Mouse (Mus musculus) cerebellum, postnatal 10 days (tissue): ENCODE measurements at regions not wholly inside any gene's neighbourhood (a gene's known extent, or its start where the extent isn't known, plus 50 kb on each side); places are given as distances from the start of the nearest gene placed in this dataset.
"Not testable (repeated sequence)": the region's sequence is repeated elsewhere in the genome, so short reads cannot be mapped to it uniquely, and the experiment has no call there.

Experiments
- DNase-seq, 2 experiments: peaks; one replicate each; pipeline ENCODE4 v3.0.0; 2021; ENCODE audit warnings: mixed read lengths in 2 of 2

DNA sequence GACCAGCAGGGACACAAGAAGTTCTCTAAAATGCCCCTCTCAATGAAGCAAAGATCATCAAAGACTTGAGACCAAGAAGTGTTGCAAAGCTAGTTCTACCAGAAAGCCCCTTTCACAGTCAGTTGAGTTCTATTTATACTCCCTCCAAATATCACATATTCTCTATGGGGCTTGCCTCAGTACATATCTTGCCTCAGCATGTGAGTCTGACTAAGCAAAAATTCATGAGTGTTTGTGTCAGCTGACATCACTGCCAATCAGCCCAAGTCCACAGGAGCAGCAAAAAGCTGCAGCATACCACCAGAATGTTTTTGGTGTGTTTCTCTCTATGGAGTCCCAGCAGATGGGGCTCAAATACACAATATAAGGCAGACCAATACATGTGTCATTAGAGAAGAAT lies 631.6 kb downstream of the Rpia start:
- no peak for DNase-seq

DNA sequence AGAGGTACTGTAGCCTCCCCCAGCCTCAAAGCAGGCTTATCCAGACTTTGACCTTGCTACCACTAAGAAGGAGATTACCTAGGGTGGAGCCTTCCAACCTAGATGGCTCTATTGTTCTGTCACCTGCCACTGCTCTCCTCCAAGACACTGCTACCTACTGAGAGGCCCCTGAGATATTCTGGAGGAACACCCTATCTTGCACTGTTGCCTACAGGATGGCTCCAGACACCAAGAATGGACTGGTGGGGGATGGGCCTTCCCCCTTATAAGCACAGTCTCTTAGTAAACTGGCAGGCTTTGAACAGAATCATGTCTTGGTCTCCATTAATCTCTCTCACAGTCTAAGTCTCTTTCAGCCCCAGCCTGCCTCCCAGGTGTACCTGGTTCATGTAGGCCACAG lies 636.3 kb downstream of the Rpia start:
- not testable (repeated sequence) for DNase-seq

- DNase-seq, result not testable (repeated sequence)
Measured at GRCm38 (mm10) chr6:70151098-70151838, 640.8 kb downstream of the Rpia start.

GRCm38 (mm10) chr6:70146986-70147385 lies 645.0 kb downstream of the Rpia start:
- DNase-seq, result peak; percentile 23 to 24

DNA sequence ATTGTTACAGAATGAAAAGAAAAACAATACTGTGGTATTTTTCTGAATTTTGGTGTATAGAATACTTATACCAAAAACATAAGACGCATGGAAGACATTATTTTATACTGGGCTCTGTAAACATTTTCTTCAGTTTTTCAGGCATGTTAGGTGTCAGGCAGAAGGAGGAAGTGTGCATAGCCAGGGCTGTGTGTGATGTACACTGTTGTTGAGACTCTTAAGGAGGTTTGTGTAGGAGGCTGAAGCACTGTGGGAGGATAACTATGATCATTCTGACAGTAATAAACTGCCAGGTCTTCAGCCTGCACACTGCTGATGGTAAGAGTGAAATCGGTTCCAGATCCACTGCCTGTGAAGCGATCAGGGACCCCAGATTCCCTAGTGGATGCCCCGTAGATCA lies 648.7 kb downstream of the Rpia start:
- not testable (repeated sequence) for DNase-seq

DNA sequence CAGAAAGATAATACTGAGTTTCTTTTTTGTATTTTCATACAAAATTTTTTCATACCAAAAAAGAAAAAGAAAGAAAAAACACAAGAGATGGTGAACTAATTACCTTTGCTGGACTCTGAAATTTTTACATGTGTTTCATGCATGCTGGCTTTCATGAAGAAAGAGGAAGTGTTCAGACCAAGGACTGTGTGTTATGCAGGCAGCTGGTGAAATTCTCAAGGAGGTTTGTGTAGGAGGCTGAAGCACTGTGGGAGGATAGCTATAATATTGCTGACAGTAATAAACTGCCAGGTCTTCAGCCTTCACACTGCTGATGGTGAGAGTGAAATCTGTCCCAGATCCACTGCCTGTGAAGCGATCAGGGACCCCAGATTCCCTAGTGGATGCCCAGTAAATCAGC lies 675.2 kb downstream of the Rpia start:
- DNase-seq, result no peak

DNA sequence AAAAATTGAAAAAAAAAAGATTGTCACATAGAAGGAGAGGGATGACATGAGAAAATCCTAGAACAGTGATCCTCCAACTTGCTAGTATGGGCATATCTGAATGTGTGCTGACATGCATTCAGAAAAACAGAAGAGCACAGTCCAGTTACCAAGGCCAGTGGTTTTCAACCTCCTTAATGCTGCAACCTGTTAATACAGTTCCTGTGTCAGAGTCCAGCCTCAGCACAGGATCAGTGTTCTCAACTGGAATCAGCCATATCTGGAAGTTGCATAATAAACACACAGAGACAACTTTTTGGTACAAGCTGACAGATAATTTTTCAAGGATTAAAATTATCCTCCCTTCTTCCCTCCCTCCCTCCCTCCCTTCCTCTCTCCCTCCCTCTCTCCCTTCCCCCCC lies 680.1 kb downstream of the Rpia start:
- no peak for DNase-seq

- DNase-seq, result not testable (repeated sequence)
Measured at GRCm38 (mm10) chr6:70109412-70109811, 682.6 kb downstream of the Rpia start.

DNA sequence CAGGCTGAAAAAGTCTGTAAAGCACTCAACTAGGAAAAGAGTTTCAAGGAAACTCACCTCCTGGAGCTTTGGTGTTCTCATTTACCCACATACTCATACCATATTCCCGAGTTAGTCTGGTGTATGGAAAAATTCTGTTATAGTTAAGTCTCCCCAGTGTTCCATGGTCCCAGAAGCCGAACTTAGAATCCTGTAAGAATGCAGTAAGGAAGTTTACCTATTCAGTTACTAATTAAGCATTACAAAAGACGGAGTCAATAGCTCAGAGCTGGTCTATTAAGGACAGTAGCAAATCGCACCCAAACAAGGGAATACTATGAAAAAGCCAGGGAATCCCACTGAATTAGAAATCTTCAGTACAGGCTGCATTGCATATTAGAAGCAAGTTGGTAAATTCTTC lies 688.3 kb downstream of the Rpia start:
- no peak for DNase-seq

DNA sequence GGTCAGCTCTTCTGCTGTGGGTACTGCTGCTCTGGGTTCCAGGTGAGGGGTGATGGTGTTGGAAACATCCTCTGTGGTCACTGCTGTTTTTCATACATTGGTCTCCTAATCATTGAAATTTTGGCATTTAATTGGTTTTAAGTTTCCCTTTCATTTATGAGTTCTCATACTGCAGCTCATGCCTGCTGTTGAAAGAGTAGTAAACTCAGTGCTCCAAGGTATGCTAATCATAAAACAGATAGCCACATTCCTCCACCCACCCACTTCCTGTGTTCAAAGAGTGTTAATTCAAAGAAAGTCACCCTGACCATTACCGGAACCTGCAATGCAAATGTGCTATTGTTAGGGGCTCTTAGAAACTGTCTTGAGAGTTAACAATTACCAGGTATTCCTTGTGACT lies 688.9 kb downstream of the Rpia start:
- DNase-seq, result not testable (repeated sequence)

- DNase-seq, result no peak
Measured at GRCm38 (mm10) chr6:70088041-70088440, 704.0 kb downstream of the Rpia start.

DNA sequence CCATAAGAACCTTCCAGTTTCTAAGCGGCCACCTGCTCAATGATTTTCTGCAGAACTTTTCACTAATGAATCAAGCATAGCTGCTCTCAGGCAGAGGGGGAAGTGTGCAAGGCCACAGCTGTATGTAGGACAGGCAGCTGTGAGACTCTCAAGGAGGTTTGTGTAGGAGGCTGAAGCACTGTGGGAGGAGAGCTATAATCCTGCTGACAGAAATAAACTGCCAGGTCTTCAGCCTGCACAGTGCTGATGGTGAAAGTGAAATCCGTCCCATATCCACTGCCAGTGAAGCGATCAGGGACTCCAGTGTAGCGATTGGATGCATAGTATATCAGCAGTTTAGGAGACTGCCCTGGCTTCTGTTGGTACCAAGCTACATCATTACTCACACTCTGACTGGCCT lies 718.2 kb downstream of the Rpia start:
- DNase-seq, result no peak

DNA sequence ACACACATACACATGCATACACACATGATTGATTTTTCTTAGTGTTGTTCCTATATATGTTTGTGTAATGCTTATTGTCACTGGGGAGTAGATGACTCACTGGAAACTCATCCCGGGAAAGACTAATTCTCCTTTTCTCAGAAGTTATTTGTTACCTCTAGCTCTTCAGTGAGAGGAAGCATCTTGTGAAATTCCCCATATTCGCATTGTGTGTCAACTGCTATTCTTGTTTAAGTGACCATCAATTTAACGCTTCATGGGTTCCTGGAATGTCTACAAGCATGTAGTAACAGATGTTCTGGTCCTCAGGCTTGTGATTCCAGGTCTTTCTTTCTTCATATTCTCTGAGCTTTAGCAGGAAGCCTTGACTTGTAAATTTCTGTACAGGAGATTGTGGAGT lies 720.0 kb downstream of the Rpia start:
- no peak for DNase-seq

DNA sequence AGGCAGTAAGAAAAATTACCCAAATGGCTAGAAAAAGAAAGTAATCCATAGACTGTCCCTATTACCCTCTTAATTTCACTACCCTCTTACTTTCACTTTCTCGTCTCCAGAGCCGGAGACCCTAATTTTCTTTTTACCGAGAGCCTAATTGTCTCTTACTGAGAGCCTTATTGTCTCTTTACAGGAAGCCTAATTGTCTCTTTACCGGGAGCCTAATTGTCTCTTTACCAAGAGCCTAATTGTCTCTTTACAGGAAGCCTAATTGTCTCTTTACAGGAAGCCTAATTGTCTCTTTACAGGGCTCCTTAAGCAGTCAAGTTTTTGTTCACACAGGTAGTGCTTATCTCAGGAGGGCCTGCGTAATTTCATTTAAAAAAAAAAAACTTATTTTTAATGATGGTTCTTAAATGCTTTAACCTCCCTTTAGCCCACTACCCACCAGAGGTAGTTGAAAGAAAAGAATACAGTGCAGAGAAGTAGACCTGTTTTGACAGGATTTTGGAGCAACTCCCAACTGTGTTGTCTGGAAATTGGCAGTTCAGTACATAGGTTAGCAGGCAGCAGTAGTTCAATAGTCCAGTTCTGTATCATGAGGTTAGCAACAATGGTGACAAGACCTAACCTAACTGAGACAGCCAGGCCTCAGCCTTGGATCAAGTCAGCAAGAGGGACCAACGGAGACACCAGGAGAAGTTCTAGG lies 724.2 kb downstream of the Rpia start:
- no peak for DNase-seq

- DNase-seq, result no peak
Measured at GRCm38 (mm10) chr6:70059028-70059427, 733.0 kb downstream of the Rpia start.

- no peak for DNase-seq
Measured at GRCm38 (mm10) chr6:70058374-70058773, 733.7 kb downstream of the Rpia start.

- DNase-seq, result no peak
Measured at GRCm38 (mm10) chr6:70040894-70041293, 751.1 kb downstream of the Rpia start.

- no peak for DNase-seq
Measured at GRCm38 (mm10) chr6:70033674-70034073, 758.4 kb downstream of the Rpia start.

- no peak for DNase-seq
Measured at GRCm38 (mm10) chr6:70011555-70011954, 780.5 kb downstream of the Rpia start.
